Mouse (Mus musculus) B cell, adult 67 days (primary cell): ENCODE data around the gene Hecw1. TPM values are rescaled to one million over a fixed set of nuclear protein-coding genes. Genes with fewer than 3 reads are reported as not detected.

Experiments
- total RNA-seq, 2 experiments: library from RNA; stranded (reverse); gene quantifications; 4 replicates each; pipeline ENCODE4 v1.2.4; 2023

Gene Hecw1
- not detected for total RNA-seq

GRCm38 (mm10) chr13:14522906-14523269, at the start of gene Hecw1:
Gene Hecw1, minus strand, starts transcription at chr13:14523228.

Other genes starting within 250 kb of the Hecw1 start
- gene Mrpl32, start 89.9 kb upstream of the Hecw1 start, total RNA-seq: 10 to 100 TPM; 34.2 to 35.7 TPM
- 10 to 100 TPM; 56.3 to 58.7 TPM for gene Psma2, start 90.0 kb upstream of the Hecw1 start, total RNA-seq
- gene AW209491, start 106.9 kb upstream of the Hecw1 start, total RNA-seq: 1 to 10 TPM; 6.4 to 6.6 TPM